Mouse (Mus musculus): ENCODE measurements around the gene Tecta.

The Tecta gene

DNA sequence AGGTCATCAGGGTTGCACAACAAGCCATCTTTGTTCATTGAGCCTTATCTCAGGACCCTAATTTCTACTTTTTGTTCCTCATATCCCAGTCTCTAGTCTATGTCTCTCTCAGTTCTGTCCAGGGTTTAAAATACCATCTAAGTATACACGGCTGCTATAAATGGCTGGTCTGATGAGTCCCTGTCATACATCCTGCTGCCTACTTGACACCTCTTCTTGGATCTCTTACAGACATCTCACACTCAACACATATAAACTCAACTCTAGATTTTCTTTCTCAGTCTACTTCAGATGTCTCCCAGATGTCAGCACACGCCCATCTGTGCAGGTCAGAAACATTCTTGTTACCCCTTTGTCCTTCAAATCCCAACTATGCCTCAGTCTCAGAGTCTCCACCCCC, 78.3 kb downstream of the Tecta start:
- DNase-seq (ENCODE audit: extremely low spot score, low read depth, low spot score): no peak

DNA sequence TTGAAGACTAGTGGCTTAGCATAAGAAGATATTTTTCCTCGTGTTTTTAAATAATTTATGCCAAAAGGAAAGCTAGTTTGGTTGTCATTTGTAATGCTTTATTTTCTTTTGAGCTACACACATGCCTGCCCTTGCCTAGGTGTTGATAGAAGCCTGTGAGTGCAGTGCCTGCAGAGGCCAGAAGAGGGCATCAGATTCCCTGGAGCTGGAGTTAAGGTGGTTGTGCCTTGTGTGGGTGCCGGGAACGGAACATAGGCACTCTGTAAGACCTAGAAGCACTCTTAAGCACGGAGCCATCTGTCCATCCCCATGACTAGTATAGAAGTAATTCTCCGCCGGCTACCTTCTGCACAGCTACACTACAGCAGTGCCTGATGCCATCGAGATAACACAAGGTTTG, 79.1 kb downstream of the Tecta start:
- DNase-seq (ENCODE audit: extremely low spot score, low read depth, low spot score): no peak

DNA sequence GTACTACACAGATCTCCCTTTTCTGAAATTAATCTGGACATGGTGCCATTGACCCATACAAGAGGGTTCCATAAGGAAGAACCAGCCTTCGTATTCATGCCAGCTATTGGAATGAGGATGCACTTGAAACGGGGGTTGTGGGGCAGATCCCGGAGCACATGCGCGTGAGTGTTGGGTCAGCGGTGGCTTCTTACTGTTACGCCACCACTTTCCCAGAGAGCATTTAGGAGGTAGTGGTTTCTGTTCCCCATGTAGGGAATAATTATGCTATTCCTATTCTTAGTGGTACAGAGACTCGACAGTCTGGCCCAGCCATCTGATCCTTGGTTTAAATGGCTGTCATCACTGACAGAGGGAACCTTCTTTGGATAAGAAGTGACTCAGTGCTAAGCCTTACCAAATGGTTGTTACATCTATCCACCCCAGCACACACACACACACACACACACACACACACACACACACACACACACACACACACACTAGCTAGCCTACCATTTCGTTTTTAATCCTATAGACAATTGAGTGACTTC, 81.2 kb downstream of the Tecta start:
- DNase-seq (ENCODE audit: extremely low spot score, low read depth, low spot score): no peak

DNA sequence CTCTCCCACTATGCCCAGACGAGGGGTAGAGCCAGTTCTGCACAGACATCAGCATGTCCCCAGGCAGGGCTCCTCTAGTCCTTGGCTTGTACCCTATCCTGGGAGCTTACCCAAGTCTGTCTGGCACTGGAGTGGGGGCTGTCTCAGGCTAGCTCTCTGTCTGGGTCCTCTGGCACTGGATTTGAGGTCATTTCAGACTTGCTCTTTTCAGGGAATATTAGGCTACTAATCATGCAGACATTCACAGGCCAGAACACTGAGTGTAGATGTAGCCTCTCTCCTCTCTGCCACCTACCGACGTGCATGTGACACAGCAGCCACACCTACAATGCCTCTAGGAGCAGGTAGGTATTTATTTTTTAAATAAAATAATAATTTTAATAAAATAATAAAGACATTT, 82.4 kb downstream of the Tecta start:
- DNase-seq (ENCODE audit: extremely low spot score, low read depth, low spot score): no peak

GRCm38 (mm10) chr9:42315816-42316215, 83.9 kb downstream of the Tecta start:
- no peak for DNase-seq (ENCODE audit: extremely low spot score, low read depth, low spot score)

- no peak for DNase-seq (ENCODE audit: extremely low spot score, low read depth, low spot score)
Observed at GRCm38 (mm10) chr9:42314959-42315358, 84.8 kb downstream of the Tecta start.

DNA sequence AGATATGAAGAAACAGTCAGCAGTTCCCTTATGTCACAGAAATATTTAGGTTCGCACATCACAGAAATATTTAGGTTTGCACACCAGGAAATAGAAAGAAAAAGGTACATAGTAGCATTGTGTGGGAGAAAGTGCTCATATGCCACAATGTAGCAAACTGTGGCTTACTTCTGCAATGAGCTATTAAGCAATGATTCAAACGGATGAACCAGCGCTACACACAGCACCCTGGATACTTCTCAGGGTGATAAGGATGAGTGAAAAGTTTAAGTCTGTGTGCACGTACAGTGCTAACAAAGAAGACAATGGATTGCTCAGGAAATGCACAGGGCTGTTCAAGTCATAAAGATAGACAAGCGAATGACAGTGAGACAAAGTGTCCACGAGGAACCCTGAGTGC, 85.3 kb downstream of the Tecta start:
- DNase-seq (ENCODE audit: extremely low spot score, low read depth, low spot score): no peak

GRCm38 (mm10) chr9:42313872-42314271, 85.9 kb downstream of the Tecta start:
- DNase-seq (ENCODE audit: extremely low spot score, low read depth, low spot score): no peak

- no peak for DNase-seq (ENCODE audit: extremely low spot score, low read depth, low spot score)
Observed at GRCm38 (mm10) chr9:42311311-42311710, 88.4 kb downstream of the Tecta start.

DNA sequence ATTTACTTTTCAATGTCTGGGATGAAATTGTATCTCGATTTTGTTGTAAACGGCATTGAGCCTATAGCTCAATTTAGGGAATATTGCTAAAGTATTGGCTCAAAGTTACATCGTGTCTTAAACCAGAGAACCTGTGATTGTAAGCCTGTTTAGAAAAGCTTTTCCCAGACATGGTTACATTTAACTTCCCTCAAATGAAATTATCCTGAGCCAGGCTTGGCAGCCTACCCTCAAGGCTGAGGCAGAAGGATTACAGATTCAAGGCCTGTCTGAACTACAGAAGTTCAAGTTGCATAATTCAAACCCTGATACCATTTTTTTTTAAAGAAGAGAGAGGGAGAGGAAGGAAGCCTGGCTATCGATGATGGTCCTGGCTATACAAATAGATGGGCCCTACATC, 95.8 kb downstream of the Tecta start:
- no peak for DNase-seq (ENCODE audit: extremely low spot score, low read depth, low spot score)

- no peak for DNase-seq (ENCODE audit: extremely low spot score, low read depth, low spot score)
Observed at GRCm38 (mm10) chr9:42301082-42301633, 98.6 kb downstream of the Tecta start.

DNA sequence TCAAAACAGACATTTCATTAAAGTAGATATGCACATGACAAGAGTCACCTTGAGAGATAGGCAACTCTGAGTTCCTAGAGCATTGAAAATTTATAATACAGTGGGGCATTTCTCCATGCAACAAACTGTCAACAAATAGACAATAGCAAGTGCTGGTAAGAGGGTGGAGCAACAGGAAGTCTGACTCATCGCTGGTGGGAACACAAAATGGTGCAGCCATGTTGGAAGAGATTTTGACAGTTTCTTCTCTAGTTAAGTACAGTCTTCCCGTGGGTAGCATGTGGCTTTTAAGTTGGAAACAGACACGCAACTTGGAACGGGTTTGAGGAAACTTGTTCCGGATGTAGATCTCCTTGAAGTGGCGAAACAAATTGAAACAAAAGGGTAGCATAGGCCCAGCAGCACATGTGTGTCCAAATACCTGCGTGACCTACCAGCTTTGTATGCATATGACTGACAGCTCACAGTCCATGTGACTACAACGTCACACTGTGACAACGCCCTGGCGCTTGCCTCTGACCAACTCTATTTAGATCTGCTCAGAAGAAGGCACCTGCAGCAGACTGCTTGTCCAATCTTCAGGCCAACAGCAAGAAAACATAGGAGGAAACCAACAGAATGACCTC, 103.3 kb downstream of the Tecta start:
- no peak for DNase-seq (ENCODE audit: extremely low spot score, low read depth, low spot score)

GRCm38 (mm10) chr9:42294131-42294530, 105.6 kb downstream of the Tecta start:
- no peak for DNase-seq (ENCODE audit: extremely low spot score, low read depth, low spot score)

DNA sequence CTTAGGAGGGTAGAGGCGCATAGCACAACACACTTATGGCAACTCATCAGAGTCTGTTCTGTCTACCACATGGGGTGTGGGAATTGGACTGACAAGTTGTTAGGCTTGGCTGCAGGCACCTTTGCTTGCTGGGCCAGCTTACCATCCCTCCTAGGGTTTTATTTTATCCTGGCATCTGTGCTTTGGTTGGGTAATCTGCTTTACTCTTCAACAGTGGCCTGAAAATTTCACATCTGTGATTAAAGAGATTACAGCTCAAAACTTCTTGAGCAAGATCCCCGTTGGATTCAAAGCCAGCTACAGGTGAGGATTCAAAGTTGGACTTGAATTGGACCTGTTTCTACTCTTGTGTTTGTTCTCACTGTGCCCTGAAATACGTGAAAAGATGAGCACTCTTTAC, 106.1 kb downstream of the Tecta start:
- DNase-seq (ENCODE audit: extremely low spot score, low read depth, low spot score): no peak

DNA sequence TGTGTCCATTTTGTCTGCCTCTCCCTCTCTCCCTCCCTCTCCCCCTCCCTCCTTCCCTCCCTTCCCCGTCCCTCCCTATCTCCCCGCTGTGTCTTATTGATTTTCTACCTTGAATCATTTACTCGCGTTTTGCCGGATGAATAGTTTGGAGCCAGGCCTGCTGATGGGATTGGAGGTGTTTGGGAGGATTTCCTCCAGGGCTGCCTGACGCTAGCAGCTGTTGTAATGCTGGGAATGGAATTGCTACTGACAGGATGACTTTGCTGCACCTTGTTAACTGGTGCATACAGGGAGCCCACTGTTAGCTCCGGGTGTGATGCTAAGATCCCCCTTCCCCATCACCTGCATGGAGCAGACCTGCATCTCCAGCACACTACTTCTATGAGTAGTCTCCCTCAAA, 106.7 kb downstream of the Tecta start:
- no peak for DNase-seq (ENCODE audit: extremely low spot score, low read depth, low spot score)

GRCm38 (mm10) chr9:42279676-42280075, 120.1 kb downstream of the Tecta start:
- DNase-seq (ENCODE audit: extremely low spot score, low read depth, low spot score): no peak

Data from hindlimb bud, embryonic 11.5 days (tissue).